Mouse (Mus musculus) midbrain, embryonic 16.5 days (tissue): Measurements from ENCODE around the gene Npsr1. TPM values are rescaled to one million over a fixed set of nuclear protein-coding genes. Genes with fewer than 3 reads are reported as not detected.

Experiments used
- ATAC-seq: fragments of 200-750 bp; cut with Nextera tagmentation; 2 replicates; pipeline ENCODE4 v1.8.0; 2017; ENCODE audit warnings: moderate TSS enrichment
- H3K27ac ChIP-seq: fragments of 300-500 bp; sonication (generic); 2 replicates; pipeline ENCODE4 v1.5.1; 2014; ENCODE audit warnings: mild to moderate bottlenecking, low read length, mixed read lengths
- H3K27me3 ChIP-seq: fragments of 300-500 bp; sonication (generic); 2 replicates; pipeline ENCODE4 v1.6.1; 2014; ENCODE audit warnings: low read depth, low read length, mixed read lengths; ENCODE audit not compliant: control insufficient read depth, insufficient read depth
- H3K36me3 ChIP-seq: fragments of 300-500 bp; sonication (generic); 2 replicates; pipeline ENCODE4 v1.6.1; 2014; ENCODE audit warnings: mild to moderate bottlenecking, low read length, moderate library complexity, mixed read lengths; ENCODE audit not compliant: control insufficient read depth, insufficient read depth
- H3K4me1 ChIP-seq: fragments of 300-500 bp; sonication (generic); 2 replicates; pipeline ENCODE4 v1.6.1; 2014; ENCODE audit warnings: mild to moderate bottlenecking, low read length, mixed read lengths; ENCODE audit not compliant: control insufficient read depth, insufficient read depth
- H3K4me2 ChIP-seq: fragments of 300-500 bp; sonication (generic); 2 replicates; pipeline ENCODE4 v1.6.1; 2014; ENCODE audit warnings: mild to moderate bottlenecking, low read length, mixed read lengths
- H3K4me3 ChIP-seq: fragments of 300-500 bp; sonication (generic); 2 replicates; pipeline ENCODE4 v1.5.1; 2014; ENCODE audit warnings: low read depth, mild to moderate bottlenecking, low read length, moderate library complexity, mixed read lengths
- H3K9ac ChIP-seq: fragments of 300-500 bp; sonication (generic); 2 replicates; pipeline ENCODE4 v1.6.1; 2014; ENCODE audit warnings: low read depth, low read length, mixed read lengths
- H3K9me3 ChIP-seq: fragments of 300-500 bp; sonication (generic); replicated peaks from 2 replicates; pipeline ENCODE4 v1.6.1; 2014; ENCODE audit warnings: mild to moderate bottlenecking, low read length, mixed read lengths; ENCODE audit not compliant: control insufficient read depth, poor library complexity, severe bottlenecking
- WGBS: fragments of 180-500 bp; shearing (Covaris S2); extraction: QIAGEN DNeasy Blood & Tissue Kit; methylation state at CpG from one replicate; pipeline ENCODE4 v1.1.7; 2014; 5-methylcytosine and 5-hydroxymethylcytosine counted together
- polyA plus RNA-seq: library from polyadenylated mRNA; unstranded; fragments of >200 nt; fragmentation: Nextera tagmentation; extraction: Ambion mirVana; gene quantifications from 2 replicates; pipeline ENCODE4 v1.2.1, GENCODE M21; 2015

The Npsr1 gene
- polyA plus RNA-seq, 1 experiment from 2014 or later, result 0.51 TPM

DNA sequence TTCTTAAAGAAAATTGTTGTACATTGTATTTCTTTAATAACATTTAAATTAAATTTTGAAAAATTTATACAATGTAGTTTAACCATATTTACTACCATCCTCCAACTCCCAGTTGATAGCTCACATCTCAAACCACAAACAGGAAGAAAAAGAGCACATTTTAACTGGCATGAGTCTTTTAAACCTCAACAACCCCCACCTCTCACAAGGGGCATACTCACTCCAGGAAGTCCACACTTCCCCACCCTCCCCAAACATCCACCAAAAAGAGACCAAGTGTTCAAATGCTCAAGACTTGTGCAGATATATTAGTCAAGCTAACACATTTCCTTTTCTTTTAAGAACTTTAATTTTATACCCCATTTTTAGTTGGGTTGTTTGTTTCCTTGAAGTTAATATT lies 38.6 kb downstream of the Npsr1 start:
- no peak for ATAC-seq
- Histone ChIP-seq H3K4me1 (no peaks in the 10 kb centered on the region), H3K27me3 (no peaks in the 10 kb centered on the region), H3K4me2 (no peak overlapping the region), H3K27ac (no peak overlapping the region), H3K36me3 (no peaks in the 10 kb centered on the region), H3K4me3 (no peak overlapping the region), H3K9ac (no peak overlapping the region), H3K9me3 (no peaks in the 10 kb centered on the region)

DNA sequence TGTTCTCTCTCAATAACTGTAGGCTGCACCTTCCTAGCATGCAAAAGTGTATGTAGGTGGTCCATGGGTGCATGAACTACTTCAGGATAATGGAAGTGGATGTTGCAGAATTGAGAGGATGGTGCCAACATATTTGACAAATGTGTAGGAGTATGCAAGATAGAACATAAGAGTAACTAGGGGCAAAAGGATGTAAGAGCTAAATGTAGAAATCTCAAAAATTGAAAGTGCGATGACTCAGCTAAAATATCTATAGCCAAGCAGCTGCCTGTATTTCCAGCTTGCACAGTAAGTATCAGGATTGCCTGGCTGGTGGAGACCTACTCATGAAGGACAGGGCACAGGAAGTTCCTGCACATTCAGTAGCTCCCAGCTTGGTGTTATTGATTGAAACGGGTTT lies 46.5 kb downstream of the Npsr1 start:
- ATAC-seq, result no peak
- H3K9me3 ChIP-seq, result no peaks in the 10 kb centered on the region
- H3K4me1 ChIP-seq, result no peaks in the 10 kb centered on the region
- H3K27ac ChIP-seq, result no peak overlapping the region
- H3K27me3 ChIP-seq, result no peaks in the 10 kb centered on the region
- H3K36me3 ChIP-seq, result no peaks in the 10 kb centered on the region
- WGBS, result 94% methylated on average over 2 of the region's 2 CpGs
- H3K4me2 ChIP-seq, result no peak overlapping the region
- no peak overlapping the region for H3K4me3 ChIP-seq
- no peak overlapping the region for H3K9ac ChIP-seq

DNA sequence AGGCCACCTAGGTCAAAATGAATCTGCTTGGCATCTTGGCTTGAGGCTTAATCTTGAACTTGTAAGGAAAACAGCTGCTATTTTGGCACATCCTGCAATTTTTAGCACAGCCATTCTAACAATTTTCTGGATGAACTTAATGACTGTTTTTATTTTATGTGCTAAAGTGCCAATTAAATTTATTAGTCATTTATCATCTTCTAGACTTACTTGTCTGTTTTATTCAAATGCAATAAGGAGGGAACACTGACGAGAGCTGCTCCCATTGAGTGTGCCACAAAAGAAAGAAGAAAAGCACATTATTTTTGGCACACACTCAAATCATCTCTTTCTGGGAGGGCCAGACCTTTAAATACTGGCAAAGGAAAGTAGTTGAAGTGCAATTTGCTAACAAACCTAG lies 59.4 kb downstream of the Npsr1 start:
- Histone ChIP-seq H3K4me3 (no peak overlapping the region), H3K27me3 (no peaks in the 10 kb centered on the region), H3K36me3 (no peaks in the 10 kb centered on the region), H3K9me3 (no peaks in the 10 kb centered on the region), H3K4me1 (no peaks in the 10 kb centered on the region), H3K9ac (no peak overlapping the region), H3K27ac (no peak overlapping the region), H3K4me2 (no peak overlapping the region)
- ATAC-seq, result no peak
- 23% methylated on average over 1 of the region's 1 CpGs for WGBS

DNA sequence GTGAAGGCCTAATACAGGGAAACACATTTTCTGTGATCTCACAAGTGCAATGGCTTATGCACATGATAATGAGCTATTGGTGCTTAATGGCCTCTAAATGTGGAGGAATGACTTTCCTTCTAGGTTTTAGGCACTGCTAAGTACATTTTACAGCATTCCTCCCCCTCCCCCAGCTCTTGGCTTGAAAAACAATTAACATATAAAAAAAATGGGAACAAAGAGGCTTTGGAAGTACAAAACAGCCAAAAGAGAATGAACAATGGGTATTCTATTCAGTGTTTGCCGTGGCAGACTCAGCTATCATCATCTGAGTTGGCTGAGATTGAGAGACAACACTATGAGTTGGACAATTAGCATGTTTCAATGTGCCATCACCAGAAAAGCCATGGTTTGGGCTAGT lies 62.6 kb downstream of the Npsr1 start:
- WGBS, result 8% methylated on average over 1 of the region's 1 CpGs
- Histone ChIP-seq H3K9ac (no peak overlapping the region), H3K27ac (no peak overlapping the region), H3K4me1 (no peaks in the 10 kb centered on the region), H3K4me3 (no peak overlapping the region), H3K4me2 (no peak overlapping the region), H3K27me3 (no peaks in the 10 kb centered on the region), H3K36me3 (no peaks in the 10 kb centered on the region), H3K9me3 (no peaks in the 10 kb centered on the region)
- no peak for ATAC-seq

DNA sequence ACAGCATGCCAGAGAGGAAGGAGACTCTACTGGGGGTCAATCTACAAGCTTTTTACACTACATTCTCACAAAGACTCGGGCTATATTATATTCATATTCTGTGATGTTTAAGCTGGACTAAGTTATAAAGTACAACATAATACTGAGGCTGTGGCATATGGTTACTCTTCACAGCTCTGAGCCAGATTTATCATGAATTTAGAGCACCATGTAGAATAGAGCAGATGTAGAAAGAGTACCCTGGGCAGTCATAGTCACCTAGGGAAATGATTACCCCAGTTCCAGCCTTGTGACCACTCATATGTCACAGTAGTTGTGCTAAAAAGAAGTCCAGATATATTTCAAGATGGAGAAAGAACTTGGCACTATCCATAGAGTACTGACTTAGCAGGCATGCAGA lies 70.7 kb downstream of the Npsr1 start:
- ATAC-seq, result no peak
- Histone ChIP-seq H3K9ac (no peak overlapping the region), H3K27me3 (no peaks in the 10 kb centered on the region), H3K9me3 (no peaks in the 10 kb centered on the region), H3K4me1 (no peaks in the 10 kb centered on the region), H3K4me2 (no peak overlapping the region), H3K36me3 (no peaks in the 10 kb centered on the region), H3K27ac (no peak overlapping the region), H3K4me3 (no peak overlapping the region)
- 76% methylated on average over 1 of the region's 1 CpGs for WGBS

DNA sequence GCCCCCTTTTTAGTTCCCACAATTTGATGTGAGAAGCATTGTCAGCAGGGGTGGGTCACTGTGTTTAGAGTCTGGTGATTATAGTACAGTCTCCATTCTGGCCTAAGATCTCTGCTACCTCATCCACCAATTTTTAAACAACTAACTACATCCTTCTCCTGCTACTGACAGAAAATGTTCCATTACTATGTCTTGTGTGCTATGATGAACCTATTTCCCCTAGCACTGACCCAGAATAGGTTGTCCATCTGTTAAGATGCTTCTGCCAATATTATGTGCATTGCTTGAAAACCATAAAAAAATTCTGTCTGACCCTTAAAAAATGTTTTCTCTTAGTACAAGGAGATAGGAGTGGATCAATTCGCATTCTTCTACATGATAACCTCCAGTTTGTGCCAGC lies 72.9 kb downstream of the Npsr1 start:
- Histone ChIP-seq H3K4me2 (no peak overlapping the region), H3K4me1 (no peaks in the 10 kb centered on the region), H3K27ac (no peak overlapping the region), H3K36me3 (no peaks in the 10 kb centered on the region), H3K9me3 (no peaks in the 10 kb centered on the region), H3K9ac (no peak overlapping the region), H3K4me3 (no peak overlapping the region), H3K27me3 (no peaks in the 10 kb centered on the region)
- ATAC-seq, result no peak
- WGBS, result 83% methylated on average over 1 of the region's 1 CpGs

DNA sequence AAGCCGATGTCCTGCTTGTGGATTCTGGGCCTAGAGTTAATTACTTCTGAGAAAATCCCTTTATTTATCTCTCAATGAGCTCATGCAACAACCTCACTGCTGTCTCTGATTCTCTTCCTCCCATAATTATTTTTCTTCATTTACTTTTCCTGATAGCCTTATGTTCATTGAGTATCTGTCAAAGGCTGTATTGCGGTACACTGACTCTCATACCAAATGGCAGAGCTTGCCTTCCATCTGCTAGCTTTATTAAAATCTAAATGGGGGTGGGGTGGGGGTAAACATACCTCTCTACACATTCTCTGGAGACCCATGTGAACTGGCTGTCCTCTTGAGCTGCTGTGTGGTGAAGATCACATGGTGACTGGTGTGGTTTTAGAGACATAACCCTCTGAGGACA lies 80.9 kb downstream of the Npsr1 start:
- WGBS, result 81% methylated on average over 2 of the region's 2 CpGs
- ATAC-seq, result no peak
- Histone ChIP-seq H3K4me3 (no peak overlapping the region), H3K27ac (no peak overlapping the region), H3K36me3 (no peaks in the 10 kb centered on the region), H3K9ac (no peak overlapping the region), H3K27me3 (no peaks in the 10 kb centered on the region), H3K4me2 (no peak overlapping the region), H3K9me3 (no peaks in the 10 kb centered on the region), H3K4me1 (no peaks in the 10 kb centered on the region)

DNA sequence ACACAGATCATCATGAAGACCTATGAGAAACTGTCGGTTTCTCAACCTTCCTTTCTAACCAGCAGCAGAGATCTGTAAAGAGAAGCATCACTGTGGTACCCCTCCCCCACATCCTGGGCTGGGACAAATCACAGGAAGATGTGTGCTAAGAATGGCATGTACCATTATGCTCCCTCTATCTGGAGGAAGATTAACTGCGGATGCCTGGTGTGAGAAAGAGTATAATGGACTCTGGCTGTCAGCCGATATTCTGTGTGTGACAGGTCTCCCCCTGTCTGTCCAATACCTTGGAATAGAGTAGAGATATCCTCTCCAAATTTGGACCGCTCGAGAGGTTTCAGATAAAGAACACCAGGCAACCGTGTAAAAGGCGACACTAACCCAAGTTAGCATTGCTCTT lies 83.1 kb downstream of the Npsr1 start:
- Histone ChIP-seq H3K4me2 (no peak overlapping the region), H3K27ac (no peak overlapping the region), H3K4me3 (no peak overlapping the region), H3K4me1 (no peaks in the 10 kb centered on the region), H3K36me3 (no peaks in the 10 kb centered on the region), H3K9me3 (no peaks in the 10 kb centered on the region), H3K9ac (no peak overlapping the region), H3K27me3 (no peaks in the 10 kb centered on the region)
- ATAC-seq, result no peak
- 71% methylated on average over 7 of the region's 7 CpGs for WGBS

DNA sequence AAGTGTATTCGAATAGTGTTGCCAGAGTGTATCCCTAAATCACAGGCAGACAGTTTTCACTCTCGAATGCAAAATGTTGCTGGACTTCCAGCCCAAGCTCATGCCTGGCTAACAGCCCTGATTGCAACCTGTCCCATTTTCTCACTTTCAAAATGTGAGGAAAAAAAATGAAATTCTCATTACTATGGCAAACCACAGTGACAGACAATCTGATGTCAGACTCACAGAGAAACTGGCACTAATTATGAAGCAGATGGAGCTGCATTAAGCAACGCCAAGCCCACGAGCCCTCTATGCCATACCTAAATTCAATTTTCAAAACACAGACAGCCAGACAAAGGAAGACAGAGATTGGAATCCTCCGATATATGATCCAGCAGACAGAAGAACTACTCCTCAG lies 88.5 kb downstream of the Npsr1 start:
- WGBS, result 64% methylated on average over 5 of the region's 5 CpGs
- no peaks in the 10 kb centered on the region for H3K36me3 ChIP-seq
- no peaks in the 10 kb centered on the region for H3K9me3 ChIP-seq
- H3K4me2 ChIP-seq, result no peak overlapping the region
- ATAC-seq, result no peak
- no peak overlapping the region for H3K9ac ChIP-seq
- H3K4me1 ChIP-seq, result peaks cover 5% of the 10 kb centered on the region
- no peaks in the 10 kb centered on the region for H3K27me3 ChIP-seq
- H3K27ac ChIP-seq, result no peak overlapping the region
- no peak overlapping the region for H3K4me3 ChIP-seq
